Mouse (Mus musculus): ENCODE measurements at regions not wholly inside any gene's neighbourhood (a gene's known extent, or its start where the extent isn't known, plus 50 kb on each side); places are given as distances from the start of the nearest gene placed in this dataset.

- TF ChIP-seq CTCF (IDR thresholded peaks at IDR 0.05; ENCODE audit: borderline replicate concordance, control insufficient read depth, extremely low read depth, insufficient read depth, low read length, poor library complexity) (no peak), POLR2A (IDR thresholded peaks at IDR 0.05; ENCODE audit: control insufficient read depth, extremely low read depth, insufficient read depth, low read length, poor library complexity) (no peak)
Observed at GRCm38 (mm10) chr11:31745028-31745865, 73.6 kb upstream of the Bod1 start.
